Mouse (Mus musculus) ovary, adult 18-20 months (tissue): Measurements from ENCODE around the gene Myom3.

Source experiments
- DNase-seq: peaks from one replicate; pipeline ENCODE4 v3.0.0; 2022; ENCODE audit warnings: low spot score, mixed read lengths

Myom3 gene

DNA sequence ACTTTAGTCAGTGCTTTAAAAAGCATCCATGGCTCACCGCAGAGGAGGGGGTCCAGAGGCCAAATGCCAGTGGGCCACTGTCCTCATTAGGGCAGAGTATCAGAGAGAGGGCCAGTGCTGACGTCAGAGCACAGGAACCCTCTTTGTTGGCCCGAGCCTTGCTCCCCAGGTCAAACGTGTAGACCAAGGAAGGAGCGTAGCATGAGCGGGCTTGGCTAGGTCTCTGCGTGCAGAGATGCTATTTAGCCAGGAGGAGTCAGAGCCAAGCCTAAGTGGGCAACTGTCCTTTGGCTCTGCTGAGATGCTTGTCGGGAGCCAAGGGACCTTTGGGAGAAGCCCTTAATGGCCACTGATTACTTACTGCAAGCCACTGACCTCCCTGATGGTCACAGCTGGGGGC, 1.5 kb downstream of the Myom3 start:
- DNase-seq, result no peak

DNA sequence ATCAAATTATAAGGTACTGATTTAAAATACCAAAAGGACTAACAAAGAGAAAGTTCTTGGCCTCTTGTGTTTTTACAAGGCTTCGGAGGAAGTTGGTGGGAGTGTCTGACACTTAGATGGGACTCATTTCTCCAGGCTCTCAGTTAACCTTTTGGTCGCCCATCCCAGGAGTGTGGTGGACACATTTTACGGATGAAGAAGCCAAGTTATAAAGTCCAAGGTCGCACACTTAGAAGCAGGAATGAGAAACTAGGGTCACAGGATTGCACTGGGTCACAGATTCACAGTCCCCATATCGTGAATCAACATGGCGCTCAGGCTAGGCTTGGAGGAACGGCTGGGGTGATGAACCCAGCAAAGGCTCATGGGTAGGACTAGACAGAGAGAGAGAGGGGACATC, 2.1 kb downstream of the Myom3 start:
- DNase-seq, result no peak

DNA sequence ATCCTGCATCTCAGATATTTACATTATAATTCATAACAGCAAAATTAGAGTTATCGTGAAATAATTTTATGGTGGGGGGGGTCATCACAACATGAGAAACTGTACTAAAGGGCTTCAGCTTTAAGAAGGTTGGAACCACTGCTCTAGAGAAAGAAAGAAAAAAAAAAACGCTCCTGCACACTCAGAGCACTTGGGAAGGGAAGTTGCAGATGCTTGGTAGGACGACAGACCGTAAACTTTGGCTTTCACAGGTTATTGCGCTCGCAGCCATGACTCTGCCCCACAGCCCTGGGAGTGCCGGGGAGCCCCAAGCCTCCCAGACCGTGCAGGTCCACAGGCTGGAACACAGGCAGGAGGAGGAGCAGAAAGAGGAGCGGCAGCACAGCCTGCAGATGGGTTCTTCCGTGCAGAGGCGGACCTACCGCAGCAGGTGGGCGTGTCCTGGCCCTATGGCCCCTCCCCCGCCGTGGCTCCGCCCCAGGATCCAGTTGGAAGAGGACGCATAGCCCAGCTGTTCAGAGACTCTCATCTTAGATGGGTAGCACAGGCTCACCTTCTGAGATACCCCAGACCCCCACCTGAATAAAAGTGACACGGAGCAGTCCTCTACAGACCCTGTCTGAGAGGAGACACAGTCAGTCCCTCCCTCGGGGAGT, 2.9 kb downstream of the Myom3 start:
- DNase-seq, result peak; percentile 72

DNA sequence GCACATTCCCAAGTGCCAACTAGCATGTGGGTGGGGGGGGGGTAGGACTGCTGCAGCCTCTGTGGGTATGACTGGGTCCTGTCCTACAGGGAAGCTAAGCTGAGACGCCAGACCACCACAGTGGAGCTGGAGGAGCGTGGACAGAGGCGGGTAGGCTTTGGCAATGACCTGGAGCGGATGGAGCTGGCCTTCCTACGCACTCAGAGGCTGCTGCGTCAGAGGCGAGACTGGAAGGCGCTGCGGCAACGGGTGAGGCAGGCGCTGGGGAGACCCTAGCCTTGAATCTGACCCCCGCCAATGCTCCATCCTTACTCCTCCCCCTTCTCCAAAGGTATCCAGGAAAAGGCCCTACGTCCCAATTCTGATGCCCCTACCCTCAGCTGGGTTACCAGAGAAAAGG, 5.2 kb downstream of the Myom3 start:
- DNase-seq, result no peak

DNA sequence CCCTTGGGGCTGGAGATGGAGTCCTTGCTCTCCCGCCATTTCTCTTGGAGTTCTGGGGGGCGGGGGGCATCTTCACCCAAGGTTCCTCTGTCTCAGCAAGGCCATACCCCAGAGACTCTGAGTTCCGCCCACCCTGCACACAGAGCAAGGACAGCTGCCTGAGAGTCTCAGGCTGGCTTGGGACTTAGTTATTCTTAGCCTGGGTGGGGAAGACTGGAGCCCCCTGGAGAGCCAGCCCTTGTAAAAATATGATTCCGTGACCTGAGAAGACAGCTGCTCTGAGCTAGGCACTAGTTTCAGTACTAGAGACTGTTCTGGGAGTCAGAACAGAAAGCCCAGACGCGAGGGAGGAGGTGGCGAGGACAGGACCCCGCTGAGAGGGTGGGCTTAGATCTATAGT, 6.2 kb downstream of the Myom3 start:
- no peak for DNase-seq

DNA sequence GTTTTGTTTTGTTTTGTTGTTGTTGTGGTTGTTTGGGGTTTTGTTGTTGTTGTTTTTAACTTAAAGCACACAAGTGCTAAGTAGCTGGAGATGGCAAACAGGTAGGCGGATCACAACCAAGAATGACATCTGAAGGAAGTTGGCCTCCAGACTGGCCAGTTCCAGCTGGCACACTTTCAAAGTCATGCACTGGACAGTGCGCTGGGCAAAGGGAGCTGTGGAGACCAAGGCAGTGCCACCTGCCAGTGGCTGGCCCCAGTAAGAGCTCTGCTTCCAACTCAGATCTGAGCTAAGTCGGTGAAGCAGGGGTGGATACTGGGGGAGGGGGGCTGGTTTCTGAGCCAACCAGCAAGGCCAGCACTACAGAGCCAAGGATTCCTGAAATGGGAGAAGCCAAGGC, 7.5 kb downstream of the Myom3 start:
- DNase-seq, result peak; percentile 49

DNA sequence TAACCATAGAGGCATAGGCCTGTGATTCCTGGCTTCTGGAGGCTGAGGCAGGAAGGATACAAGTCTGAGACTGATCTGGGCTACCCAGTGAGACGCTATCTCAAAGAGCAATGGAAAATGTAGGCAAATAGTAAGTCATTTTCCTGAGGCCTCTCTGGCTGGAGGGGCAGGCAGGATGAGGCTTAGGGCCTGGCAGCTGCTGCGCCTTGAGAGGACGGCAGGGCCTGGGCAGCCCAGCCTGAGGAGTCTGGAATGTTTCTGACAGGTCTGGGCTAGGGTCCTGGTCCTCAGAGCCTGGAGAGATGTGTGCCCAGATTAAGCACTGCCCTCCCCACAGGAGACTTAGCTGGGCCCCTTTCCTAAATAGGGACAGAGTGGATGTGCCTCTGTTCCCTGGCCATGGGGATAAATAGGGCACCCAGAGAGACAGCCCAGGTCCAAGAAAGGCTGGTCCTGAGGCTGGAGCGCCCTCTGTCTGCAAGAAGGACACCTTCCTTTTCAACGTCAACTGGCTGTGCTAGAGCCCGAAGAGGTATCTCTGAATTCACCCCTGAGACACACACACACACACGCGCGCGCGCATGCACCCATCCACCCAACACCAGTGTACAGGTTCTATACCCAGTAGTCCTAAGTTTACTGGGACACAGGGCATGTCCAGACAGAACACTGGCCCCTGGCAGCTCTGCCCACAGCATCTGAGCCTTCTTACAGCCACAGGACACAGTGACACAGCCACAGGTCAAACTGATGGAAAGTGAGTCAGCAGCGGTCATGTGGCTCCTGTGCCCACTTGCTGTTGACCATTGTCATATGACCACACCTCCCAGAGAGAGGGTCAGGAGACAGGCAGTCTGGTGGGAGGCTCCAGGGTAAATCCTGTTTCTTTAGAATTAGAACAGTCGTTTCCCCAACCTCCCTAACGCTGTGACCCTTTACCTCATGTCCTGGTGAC, 9.3 kb downstream of the Myom3 start:
- DNase-seq, result no peak

DNA sequence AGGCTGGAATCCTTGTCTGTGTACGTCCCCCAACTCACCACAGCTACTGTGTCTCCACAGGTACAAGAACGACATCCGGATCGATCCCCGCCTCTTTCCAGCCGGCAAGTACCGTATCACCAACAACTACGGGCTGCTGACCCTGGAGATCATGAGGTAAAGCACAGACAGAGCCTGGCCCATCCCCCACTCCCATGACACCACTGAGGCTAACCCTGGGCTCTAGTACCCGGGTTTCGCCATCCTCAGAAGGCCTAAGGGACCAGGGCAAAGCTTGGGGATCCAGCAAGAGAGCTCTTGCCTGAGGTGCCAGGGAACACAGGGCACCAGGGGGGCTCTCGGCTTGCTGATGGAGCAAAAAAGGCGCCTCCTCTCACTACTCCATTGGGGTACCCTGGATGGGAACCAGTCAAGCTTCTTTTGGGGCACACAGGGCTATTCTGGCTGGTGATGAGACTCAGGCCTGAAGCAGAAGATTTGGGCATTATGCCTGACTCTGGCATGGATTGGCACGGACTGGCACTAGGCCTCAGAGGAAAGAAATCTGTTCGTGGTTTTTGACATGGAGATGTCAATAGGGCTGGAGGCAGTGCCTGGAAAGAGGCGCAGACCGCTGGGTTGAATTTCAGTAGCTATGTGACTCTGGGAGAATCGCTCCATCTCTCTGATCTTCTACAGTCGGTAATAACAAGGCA, 11.2 kb downstream of the Myom3 start:
- no peak for DNase-seq

DNA sequence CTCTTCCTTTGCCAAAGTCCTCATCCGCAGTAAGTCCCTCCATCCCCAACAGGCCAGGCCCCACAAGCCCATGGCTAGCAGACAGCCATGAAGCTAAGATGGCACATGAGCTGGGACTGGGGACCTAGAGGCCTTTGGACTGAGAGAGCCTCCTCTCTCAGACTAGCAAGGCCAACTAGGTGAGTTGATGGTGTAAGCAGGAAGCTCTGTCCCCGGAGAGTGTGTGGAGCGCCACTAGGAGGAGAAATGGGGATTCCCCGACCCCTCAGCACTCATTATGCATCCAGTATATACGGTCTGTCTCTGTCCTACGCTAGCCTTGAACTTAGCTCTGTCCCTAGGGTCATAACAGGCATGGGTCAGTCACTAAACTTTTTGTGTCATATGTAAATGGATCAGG, 12.1 kb downstream of the Myom3 start:
- no peak for DNase-seq

DNA sequence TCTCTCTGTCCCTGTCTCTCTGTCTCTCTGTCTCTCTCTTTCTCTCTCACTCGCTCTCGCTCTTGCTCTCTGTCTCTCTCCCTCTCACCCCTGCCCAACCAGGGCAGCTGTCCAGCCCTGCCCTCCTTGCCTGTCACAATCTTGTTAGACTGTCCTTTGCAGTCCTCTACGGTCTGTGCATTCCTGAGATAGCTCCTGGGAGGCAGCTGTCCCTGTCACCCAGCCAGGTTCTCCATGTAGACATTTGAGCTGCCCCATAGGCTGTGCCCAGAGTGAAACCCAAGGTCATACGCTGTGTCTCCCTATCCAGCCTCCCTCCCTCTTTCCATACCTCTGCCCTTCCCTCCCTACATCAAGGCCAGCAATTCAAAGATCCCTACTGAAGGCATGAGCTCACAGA, 13.2 kb downstream of the Myom3 start:
- no peak for DNase-seq

DNA sequence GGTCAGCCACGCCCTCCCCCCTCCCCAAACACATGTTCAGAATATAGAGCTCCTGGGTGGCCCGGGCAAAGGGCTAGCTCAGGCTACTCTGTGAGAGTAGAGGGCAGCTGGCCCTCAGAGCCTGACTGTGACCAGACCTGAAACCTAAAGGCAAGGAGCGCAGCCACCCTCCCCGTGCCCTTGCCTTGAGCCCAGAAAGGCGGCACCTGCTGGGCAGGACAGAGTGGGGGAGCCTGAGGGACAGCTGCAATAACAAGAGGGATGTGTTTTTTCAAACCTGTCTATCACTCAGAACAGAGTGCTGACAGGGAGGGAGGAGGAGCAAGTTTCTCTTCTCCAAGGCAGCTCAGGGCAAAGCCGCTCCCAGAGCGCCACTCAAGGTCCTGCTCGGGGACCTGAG, 15.0 kb downstream of the Myom3 start:
- no peak for DNase-seq

DNA sequence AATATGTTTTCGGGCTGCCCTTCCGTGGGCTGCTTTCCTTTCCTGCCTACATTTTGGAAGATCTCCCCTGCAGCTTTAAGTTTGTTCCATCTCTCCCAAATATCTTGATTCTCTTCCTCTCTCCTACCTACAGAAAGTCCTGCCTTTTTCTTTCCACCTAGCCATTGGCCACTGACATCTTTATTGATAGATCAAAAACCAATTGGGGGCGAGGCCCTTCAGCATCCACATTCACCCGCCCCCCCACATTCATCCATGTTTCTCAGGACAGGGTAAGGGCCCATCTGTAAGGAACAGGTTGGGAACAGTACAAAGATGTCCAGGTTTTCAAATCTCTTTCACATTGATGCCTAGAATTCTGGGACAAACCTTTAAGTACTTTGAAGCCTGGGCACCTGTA, 17.3 kb downstream of the Myom3 start:
- DNase-seq, result no peak

DNA sequence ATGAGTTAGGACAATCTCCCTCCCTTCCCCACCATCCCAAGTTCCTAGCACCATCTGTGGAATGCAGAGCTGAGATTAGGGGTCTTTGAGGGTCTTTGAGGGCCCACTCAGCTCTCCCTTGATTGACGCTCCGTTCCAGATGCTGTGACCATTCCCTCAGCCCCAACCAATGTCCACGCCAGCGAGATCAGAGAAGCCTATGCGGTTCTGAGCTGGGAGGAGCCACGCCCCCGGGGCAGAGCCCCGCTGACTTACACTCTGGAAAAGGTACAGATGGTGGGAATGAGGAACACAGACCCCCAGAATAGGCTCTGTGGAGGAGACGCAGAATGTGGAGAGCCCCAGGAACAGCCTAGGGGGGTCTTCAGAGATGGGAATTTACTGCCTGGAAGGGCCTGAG, 20.1 kb downstream of the Myom3 start:
- no peak for DNase-seq

DNA sequence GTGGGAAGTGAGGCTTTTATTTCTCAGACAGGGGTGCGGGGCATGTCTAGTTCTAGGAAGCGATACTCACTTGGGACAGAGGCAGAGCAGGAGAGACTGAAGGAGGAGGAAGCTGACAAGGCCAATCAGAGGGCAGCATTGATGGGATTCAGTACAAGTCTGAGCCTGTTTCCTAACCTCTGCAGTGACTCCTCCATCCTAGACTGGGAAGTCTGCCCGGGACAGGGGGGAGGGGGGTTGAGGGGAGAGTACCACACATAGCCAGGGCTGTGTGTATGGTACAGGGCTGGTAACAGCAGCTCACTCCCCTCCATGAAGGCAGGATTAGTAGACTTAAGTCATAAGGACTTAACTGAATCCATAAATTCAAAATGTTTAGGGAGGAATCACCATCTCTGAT, 20.7 kb downstream of the Myom3 start:
- DNase-seq, result no peak

DNA sequence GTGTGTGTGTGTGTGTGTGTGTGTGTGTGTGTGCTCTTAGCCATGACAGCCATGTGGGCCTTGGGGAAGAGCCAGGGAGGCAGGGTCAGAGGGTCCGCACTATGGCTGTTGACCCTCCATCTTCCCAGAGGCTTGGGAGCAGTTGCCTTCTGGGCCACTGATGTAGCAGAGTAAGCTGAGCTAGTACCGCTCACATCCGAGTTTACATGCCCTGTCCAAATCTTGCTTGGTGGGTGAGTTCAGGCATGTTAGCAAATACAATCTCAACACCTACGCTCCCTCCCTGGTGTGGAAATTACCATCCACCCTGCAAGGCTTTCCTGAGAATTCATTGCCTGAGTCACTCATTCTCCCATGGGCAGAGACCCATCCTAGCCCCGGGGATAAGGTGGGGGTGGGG, 21.8 kb downstream of the Myom3 start:
- DNase-seq, result no peak

DNA sequence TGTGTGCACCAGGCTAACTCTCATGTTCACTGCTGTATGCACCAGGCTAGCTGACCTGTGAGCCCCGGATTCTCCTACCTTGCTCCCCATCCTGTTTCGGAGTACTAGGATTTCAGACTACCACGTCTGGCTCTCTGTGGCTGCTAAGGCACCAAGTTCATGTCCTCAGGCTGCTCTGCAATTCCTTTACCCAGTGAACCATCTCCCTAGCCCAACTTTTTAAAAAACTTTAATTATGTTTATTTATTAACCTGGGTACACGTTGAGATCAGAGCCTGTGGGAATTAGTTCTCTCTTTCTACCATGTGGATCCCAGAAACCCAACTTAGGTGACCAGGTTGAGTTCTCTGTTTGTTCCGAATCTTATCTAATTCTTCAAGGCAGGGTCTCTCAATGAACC, 27.1 kb downstream of the Myom3 start:
- no peak for DNase-seq

DNA sequence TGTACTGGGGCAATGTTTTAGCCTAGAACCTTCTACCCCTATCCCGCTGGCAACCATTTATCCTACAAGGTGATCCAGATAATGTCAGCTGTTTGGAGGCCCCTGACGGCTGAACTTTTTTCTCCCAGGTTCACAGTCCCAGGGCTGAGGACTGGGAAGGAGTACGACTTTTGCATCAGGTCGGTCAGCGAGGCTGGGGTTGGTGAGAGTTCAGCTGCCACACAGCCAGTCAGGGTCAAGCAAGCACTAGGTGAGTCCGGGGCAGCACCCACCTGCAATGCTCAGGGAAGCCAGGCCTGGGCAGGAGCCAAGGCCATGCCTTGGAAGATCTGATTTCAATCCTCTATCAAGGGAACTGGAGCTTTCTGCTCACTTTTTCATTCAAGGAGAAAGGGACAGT, 27.8 kb downstream of the Myom3 start:
- DNase-seq, result no peak

DNA sequence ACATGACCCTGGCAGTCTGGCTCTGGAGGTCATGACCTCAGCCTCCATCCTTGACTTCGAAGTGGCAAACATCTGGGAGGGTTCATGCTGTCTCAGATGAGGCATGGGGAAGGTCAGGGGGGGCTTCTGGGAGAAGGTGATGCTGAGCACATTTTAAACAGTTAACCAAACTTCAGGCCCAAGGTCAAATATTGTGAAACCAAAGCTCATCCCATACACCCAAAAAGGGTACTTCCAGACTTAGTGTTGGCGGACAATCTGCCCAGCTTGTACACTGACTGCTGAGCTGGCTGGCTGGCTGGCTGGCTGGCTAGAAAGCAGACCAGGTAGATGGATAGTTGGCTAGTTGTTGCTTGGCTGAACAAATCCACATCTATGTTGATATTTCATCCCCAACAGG, 29.6 kb downstream of the Myom3 start:
- no peak for DNase-seq

DNA sequence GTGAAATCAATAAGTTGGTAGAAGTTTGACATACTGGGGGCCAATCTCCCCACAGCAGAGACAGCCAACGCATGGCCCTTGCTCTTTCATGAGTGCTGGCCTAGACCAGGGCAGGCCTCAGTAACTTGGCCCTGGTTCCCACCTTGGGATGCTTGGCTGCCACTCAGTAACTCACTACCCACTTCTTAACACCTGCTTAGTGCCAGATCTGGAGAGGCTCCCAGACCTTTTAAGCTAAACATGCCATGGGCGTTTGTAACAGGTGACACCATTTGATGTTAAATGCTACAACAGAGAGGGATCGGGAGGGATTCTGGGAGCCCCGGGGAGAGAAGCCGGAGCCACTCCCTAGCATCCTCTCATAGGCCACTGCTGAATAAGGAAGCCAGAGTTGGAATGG, 33.3 kb downstream of the Myom3 start:
- no peak for DNase-seq

DNA sequence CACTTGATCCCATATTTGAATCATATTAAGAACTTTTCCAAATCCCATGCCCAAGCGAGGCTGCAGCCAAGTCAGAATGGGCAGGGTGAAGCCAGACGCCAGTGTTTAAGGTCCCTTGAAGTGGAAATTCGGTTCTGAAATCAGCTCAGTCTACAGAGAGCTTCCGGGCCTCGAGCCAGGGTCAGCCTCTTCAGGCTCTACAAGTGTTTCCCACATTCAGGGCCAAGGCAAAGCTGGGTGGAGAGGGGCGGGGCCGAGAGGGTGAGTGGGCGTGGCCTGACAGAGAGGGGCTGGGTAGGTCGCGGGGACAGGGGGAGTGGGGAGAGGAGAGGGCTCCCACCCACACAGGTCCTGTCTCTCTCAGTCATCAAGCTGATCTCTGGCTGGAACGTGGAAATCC, 38.4 kb downstream of the Myom3 start:
- DNase-seq, result peak; percentile 25

DNA sequence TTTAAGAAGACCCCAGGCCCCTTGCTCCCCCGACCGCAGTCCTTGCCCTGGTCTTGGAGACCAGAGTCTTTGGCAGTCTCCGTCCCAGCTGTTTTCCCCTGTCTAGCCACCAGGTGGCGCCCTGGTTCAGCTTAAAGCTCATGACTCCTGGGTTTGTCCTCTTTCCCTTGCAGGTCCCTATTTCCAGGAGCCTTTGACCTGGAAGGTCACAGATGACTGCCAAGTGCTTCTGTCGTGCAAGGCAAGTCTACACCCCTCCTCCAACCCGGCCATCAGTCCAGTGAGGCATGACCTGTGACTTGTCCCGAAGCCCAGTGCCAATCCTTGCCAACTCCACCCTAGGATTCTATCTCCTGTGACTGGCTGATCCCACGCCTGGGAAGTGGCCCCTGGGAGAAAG, 42.0 kb downstream of the Myom3 start:
- peak; percentile 63 for DNase-seq

DNA sequence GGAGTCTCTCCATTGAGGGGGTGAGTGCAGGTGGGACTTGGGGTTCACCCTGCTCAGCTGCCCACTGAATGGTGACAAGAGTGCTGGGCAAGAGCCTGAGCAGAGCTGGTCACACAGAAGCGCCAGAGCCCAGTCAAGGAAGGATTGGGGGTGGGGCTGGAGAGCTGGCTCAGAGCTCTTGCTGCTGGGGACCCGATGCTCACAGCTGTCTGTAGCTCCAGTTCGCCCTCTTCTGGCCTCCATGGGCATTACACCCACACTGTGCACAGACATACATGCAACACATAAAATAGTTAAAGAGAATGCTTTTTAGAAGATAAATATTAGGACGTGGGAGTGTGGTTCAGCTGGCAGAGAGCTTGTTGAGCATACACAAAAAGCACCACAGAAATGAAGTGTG, 43.8 kb downstream of the Myom3 start:
- no peak for DNase-seq

DNA sequence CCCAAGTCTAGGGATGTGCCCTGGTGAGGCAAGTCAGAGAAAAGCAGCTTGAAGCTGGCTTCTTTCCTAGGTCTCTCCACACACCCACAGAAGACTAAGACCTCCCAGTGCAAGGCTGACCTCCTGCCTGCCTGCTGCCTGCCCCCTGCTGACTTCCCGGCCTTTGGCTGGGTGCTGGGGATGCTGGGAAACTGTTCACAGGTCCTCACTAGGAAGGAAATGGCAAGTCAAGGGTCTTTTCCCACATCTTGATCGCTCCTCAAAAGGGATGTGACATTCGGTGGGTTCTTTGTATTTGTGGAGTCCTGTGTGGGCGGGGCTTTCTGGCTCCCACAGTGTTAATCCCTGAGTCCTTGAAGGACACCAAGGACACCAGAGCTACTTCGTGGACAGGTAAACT, 44.7 kb downstream of the Myom3 start:
- DNase-seq, result no peak
